Mouse (Mus musculus): ENCODE results near the gene Rhoa. TPM values are rescaled to one million over a fixed set of nuclear protein-coding genes. Genes with fewer than 3 reads are reported as not detected.

Gene Rhoa
- polyA plus RNA-seq, 1 experiment from 2014 or later, result 380 TPM

DNA sequence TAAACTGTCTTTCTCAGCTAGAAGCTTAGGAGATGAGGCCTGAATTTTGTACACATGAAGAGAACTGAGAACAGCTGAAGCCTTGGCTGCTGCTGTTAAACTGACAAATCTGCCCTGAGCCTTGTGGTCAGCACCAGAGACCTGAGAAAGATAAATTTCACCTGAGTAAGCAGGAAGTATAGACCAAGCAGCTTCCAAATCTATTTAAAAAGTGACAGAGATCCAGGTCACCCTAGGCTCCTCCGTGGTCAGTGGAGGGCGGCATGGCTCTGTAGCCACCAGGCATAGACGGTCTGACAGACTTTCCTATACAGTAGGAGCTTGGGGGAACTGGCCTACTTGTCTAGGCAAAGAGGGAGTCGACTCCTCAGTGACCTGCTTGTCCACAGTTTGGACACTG, 80.9 kb downstream of the Rhoa start:
- no peaks in the 10 kb centered on the region for H3K4me1 ChIP-seq
- H3K36me3 ChIP-seq, result peaks cover 85% of the 10 kb centered on the region
- no peak for ATAC-seq (ENCODE audit: insufficient number of reproducible peaks, insufficient read depth, low FRiP score, low TSS enrichment)
- H3K27ac ChIP-seq, result no peak overlapping the region
- WGBS, result 90% methylated on average over 4 of the region's 4 CpGs
- H3K4me2 ChIP-seq (replicated peaks), result no peak overlapping the region
- no peaks in the 10 kb centered on the region for H3K9me3 ChIP-seq
- H3K9ac ChIP-seq, result no peak overlapping the region
- no peaks in the 10 kb centered on the region for H3K27me3 ChIP-seq
- H3K4me3 ChIP-seq, result no peak overlapping the region

Other genes with a start within 250 kb of the Rhoa start
- 0.29 and 0.31 TPM in 2 replicates for gene Mst1, start 225.7 kb upstream of the Rhoa start, polyA plus RNA-seq (2016; fragmentation: Nextera tagmentation; extraction: Ambion mirVana)
- 34.5 and 38.2 TPM in 2 replicates for gene Rnf123, start 222.8 kb upstream of the Rhoa start, polyA plus RNA-seq (2016; fragmentation: Nextera tagmentation; extraction: Ambion mirVana)
- 54.7 and 55.0 TPM in 2 replicates for gene Apeh, start 211.5 kb upstream of the Rhoa start, polyA plus RNA-seq (2016; fragmentation: Nextera tagmentation; extraction: Ambion mirVana)
- gene Bsn, start 115.7 kb upstream of the Rhoa start, polyA plus RNA-seq (2016; fragmentation: Nextera tagmentation; extraction: Ambion mirVana), result 1.1 and 1.5 TPM in 2 replicates
- gene Dag1, start 42.2 kb upstream of the Rhoa start, polyA plus RNA-seq (2016; fragmentation: Nextera tagmentation; extraction: Ambion mirVana), result 52.4 and 53.7 TPM in 2 replicates
- gene Nicn1, start 15.7 kb upstream of the Rhoa start, polyA plus RNA-seq (2016; fragmentation: Nextera tagmentation; extraction: Ambion mirVana), result 53.0 and 54.9 TPM in 2 replicates
- 17.4 and 17.5 TPM in 2 replicates for gene Amt, start 9.3 kb upstream of the Rhoa start, polyA plus RNA-seq (2016; fragmentation: Nextera tagmentation; extraction: Ambion mirVana)
- 28.1 and 28.7 TPM in 2 replicates for gene Tcta, start within 50 bp of the Rhoa start, polyA plus RNA-seq (2016; fragmentation: Nextera tagmentation; extraction: Ambion mirVana)
- gene Gpx1, start 32.8 kb downstream of the Rhoa start, polyA plus RNA-seq (2016; fragmentation: Nextera tagmentation; extraction: Ambion mirVana), result 798 and 814 TPM in 2 replicates
- gene Usp4, start 41.7 kb downstream of the Rhoa start, polyA plus RNA-seq (2016; fragmentation: Nextera tagmentation; extraction: Ambion mirVana), result 122 and 124 TPM in 2 replicates
- gene 1700102P08Rik, start 86.7 kb downstream of the Rhoa start, polyA plus RNA-seq (2016; fragmentation: Nextera tagmentation; extraction: Ambion mirVana), result 0.27 and 0.97 TPM in 2 replicates
- 1.4 and 2.0 TPM in 2 replicates for gene Ccdc36, start 122.4 kb downstream of the Rhoa start, polyA plus RNA-seq (2016; fragmentation: Nextera tagmentation; extraction: Ambion mirVana)
- gene BC048562, start 130.4 kb downstream of the Rhoa start, polyA plus RNA-seq (2016; fragmentation: Nextera tagmentation; extraction: Ambion mirVana), result not detected in 2 replicates
- 53.1 and 58.3 TPM in 2 replicates for gene Ccdc71, start 154.4 kb downstream of the Rhoa start, polyA plus RNA-seq (2016; fragmentation: Nextera tagmentation; extraction: Ambion mirVana)
- gene Klhdc8b, start 155.5 kb downstream of the Rhoa start, polyA plus RNA-seq (2016; fragmentation: Nextera tagmentation; extraction: Ambion mirVana), result 44.5 and 46.0 TPM in 2 replicates
- gene Lamb2, start 173.6 kb downstream of the Rhoa start, polyA plus RNA-seq (2016; fragmentation: Nextera tagmentation; extraction: Ambion mirVana), result 51.3 and 58.5 TPM in 2 replicates
- gene Usp19, start 184.5 kb downstream of the Rhoa start, polyA plus RNA-seq (2016; fragmentation: Nextera tagmentation; extraction: Ambion mirVana), result 99.0 and 102 TPM in 2 replicates
- gene Qars, start 201.6 kb downstream of the Rhoa start, polyA plus RNA-seq (2016; fragmentation: Nextera tagmentation; extraction: Ambion mirVana), result 110 and 115 TPM in 2 replicates
- gene Qrich1, start 210.7 kb downstream of the Rhoa start, polyA plus RNA-seq (2016; fragmentation: Nextera tagmentation; extraction: Ambion mirVana), result 160 TPM in 2 replicates